Mouse (Mus musculus): ENCODE data around the gene Atg101.
"Not testable (repeated sequence)": the region's sequence is repeated elsewhere in the genome, so short reads cannot be mapped to it uniquely, and the experiment has no call there.

Gene Atg101

GRCm38 (mm10) chr15:101316913-101317813, 33.1 kb downstream of the Atg101 start:
- peak; percentile 61 for DNase-seq

DNA sequence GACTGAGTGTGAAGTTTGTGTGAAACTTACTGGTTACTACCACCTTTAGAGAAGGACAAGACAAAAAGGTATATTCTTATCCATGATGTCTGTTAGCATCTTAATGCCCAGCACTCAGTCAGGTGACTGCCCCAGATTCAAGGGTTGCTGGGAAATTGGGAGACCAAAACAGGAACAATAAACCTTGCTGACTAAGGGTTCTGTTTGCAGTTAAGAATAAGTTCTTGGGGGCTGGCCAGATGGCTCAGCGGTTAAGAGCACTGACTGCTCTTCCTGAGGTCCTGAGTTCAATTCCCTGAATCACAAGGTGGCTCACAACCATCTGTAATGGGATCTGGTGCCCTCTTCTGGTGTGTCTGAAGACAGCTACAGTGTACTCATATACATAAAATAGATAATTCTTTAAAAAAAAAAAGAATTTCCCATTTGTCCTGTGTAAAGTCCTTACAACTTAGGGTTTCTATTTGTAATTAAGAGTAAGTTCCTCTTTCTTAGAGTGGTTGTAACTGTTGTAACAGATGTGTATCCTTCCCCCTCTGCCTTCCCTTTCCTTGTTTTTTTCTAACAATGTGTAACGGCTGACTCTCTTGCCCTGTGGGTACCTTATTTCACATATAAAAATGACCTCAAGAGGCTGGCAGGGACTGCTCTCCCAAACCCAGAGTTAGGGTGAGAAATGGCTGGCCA, 33.9 kb downstream of the Atg101 start:
- DNase-seq = no peak

GRCm38 (mm10) chr15:101318889-101319765, 35.1 kb downstream of the Atg101 start:
- DNase-seq = no peak

DNA sequence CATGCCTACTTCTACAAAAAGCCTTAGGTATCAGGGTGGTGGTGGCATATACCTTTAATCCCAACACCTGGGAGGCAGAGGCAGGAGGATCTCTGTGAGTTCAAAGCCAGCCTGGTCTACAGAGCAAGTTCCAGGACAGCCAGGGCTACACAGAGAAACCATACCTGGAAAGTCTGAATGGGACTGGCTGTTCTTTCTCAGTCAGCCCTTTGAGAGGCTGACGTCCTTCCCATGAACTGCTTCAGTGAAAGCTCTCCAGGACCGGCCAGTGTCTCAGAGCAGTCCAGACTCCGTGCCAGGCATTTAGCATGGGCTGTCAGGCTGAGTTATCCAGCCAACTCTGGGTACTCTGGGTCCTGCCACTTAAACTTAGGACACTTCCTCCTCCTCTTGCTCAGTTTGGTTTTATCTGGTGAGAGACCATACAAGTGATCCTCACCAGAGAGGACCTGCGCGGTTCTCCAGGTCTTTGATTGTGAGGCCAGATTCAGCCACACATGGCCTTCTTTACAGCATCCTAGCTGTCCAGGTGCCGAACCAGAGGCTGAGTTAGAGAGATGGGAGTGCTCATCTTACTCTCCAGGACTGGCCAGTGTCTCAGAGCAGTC, 36.0 kb downstream of the Atg101 start:
- no peak for DNase-seq

- peak; percentile 77 for DNase-seq
Observed at GRCm38 (mm10) chr15:101320618-101321041, 36.6 kb downstream of the Atg101 start.

GRCm38 (mm10) chr15:101321126-101321525, 37.1 kb downstream of the Atg101 start:
- no peak for DNase-seq

DNA sequence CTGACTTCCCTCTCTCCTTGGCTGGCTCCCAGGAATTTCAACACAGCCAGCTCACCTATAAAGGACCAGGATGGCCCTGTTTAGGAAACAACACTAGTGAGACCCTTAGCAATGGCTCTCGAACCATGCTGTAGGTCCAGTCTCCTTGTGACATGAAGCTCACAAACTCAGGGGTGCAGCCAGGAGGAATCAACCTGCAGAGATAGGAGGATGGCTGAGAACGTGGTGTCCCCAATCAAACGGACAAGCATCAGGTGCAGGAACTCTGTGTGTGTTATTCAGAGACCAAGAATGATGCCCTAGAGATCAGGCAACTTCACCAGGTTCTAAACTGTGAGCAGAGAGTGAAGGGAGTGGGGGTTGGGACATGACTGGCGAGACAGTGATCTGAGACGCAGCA, 38.0 kb downstream of the Atg101 start:
- no peak for DNase-seq

GRCm38 (mm10) chr15:101322640-101323039, 38.6 kb downstream of the Atg101 start:
- DNase-seq = no peak

- no peak for DNase-seq
Observed at GRCm38 (mm10) chr15:101323511-101323910, 39.4 kb downstream of the Atg101 start.

DNA sequence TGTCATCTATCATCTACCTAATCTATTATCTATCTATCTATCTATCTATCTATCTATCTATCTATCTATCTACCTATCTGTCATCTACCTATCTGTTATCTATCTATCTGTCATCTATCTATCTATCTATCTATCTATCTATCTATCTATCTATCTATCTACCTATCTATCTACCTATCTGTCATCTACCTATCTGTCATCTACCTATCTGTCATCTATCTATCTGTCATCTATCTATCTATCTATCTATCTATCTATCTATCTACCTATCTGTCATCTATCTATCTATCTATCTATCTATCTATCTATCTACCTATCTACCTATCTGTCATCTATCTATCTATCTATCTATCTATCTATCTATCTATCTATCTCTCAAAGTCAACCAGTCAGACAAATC, 40.3 kb downstream of the Atg101 start:
- DNase-seq = not testable (repeated sequence)

GRCm38 (mm10) chr15:101325991-101326534, 42.0 kb downstream of the Atg101 start:
- no peak for DNase-seq

DNA sequence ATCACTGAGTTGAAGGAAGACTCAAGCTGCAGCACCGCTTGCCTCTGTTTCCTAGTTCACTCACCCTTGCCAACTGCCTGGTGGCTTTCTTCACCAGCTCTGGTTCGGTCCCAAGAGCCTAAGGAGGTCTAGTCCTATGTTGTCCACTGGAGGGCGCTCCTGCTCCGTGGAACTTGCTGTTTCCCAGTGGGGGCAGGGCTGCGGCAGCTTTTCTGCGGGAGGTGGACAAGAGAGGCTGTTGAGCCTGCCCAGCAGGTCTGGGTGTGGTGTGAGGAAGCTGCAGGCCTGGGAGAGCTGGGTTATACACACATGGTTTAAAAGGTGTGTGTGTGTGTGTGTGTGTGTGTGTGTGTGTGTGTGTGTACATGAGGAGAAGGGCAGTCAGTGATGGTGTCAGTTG, 43.2 kb downstream of the Atg101 start:
- peak; percentile 94 for DNase-seq

- no peak for DNase-seq
Observed at GRCm38 (mm10) chr15:101328876-101329563, 44.9 kb downstream of the Atg101 start.

GRCm38 (mm10) chr15:101329564-101329892, 45.5 kb downstream of the Atg101 start:
- no peak for DNase-seq

DNA sequence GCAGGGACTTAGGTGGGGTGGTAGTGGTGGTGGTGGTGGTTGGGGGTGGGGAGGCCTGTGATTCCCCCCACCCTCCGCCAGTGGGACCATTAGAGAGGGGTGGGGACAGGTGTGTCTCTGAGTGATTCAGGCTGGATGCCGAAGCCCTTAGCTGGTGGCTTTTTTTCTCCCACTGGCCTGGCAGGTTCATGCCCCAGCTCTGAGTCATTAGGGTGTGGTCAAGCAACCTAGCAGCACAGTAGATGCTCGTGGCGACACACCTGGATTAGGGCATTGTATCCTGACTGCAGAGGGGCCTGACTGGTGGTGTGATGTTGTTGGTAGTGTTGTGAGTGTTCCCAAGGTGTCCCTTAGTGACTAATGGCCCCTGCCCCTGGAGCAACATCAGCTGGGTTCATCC, 47.0 kb downstream of the Atg101 start:
- DNase-seq = peak; percentile 83

- DNase-seq = peak; percentile 79
Observed at GRCm38 (mm10) chr15:101332370-101332769, 48.3 kb downstream of the Atg101 start.

- DNase-seq = no peak
Observed at GRCm38 (mm10) chr15:101333165-101333564, 49.1 kb downstream of the Atg101 start.

- DNase-seq = no peak
Observed at GRCm38 (mm10) chr15:101333648-101334047, 49.6 kb downstream of the Atg101 start.

DNA sequence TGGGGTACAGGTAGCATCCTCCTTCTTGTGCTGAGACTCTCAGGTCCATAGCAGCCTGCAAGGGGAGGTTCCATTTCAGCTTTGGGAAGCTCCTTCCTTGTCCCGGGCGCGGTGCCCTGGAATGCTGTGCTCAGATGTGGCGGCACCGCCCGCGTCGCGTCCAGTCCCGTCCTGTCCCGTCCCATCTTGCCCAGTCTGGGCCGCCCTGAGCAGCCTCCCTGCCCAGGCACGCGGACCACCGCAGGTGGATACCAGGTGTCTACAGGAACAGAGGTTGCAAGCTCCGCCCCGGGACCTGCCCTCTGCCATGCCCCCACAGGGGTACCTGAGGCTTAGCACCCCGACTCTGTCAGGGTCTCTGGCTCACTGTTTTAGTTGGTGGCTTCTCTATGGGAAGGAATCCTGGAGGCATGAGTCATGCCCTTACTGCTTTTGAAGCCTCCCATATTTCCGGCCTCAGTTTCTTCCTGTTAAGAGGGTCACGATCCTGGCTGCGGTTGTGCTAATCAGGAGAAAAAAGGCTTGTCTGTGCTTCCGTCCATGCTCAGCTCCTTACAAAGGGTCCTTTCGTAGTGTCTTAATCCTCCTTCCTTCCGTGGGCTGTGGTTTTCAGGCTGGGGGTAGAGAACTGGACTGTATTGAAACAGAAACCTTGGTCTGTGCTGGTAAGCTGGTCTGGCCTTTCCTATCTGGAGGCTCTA, 52.6 kb downstream of the Atg101 start:
- DNase-seq = peak; percentile 51

DNA sequence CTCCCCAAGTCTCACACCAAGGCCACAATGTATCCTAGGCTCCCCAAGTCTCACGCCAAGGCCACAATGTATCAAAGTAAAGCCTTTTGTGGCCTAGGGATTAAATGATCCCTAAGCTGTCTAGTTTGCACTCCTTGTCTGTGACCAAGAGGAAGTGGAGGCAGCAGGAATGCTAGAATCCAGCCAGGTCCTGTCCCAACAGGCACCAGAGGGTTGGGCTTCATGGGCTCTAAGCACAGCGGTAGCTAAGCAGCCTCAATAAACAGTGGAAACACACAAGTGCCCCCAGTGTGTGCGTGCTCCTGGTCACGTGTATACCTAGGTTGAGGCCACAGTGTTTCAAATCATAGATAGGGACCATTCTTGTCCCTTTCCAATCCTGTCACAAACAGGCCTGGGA, 54.3 kb downstream of the Atg101 start:
- peak; percentile 83 for DNase-seq

GRCm38 (mm10) chr15:101339537-101339936, 55.5 kb downstream of the Atg101 start:
- peak; percentile 97 for DNase-seq
